Mouse (Mus musculus): Measurements from ENCODE around the gene Snx14. TPM values are rescaled to one million over a fixed set of nuclear protein-coding genes. Genes with fewer than 3 reads are reported as not detected.

Gene Snx14
- polyA plus RNA-seq, 1 experiment: 7.1 TPM

GRCm38 (mm10) chr9:88350317-88350716 lies 88.4 kb downstream of the Snx14 start:
- no peak overlapping the region for H3K27ac ChIP-seq (ENCODE audit: insufficient read depth, low read depth, low read length)
- H3K36me3 ChIP-seq (ENCODE audit: control insufficient read depth, insufficient read depth, low read length): no peaks in the 10 kb centered on the region; the same call in 1 of the 2 replicates
- 62% methylated on average over 1 of the region's 1 CpGs for WGBS
- TF ChIP-seq CTCF (IDR thresholded peaks at IDR 0.05; ENCODE audit: extremely low read depth, insufficient read length, insufficient replicate concordance, low read depth, low read length): no peak
- no peak for TF ChIP-seq POLR2A (IDR thresholded peaks at IDR 0.05; ENCODE audit: low read depth, low read length)
- no peaks in the 10 kb centered on the region for H3K4me1 ChIP-seq (ENCODE audit: control insufficient read depth, insufficient read depth, insufficient read length, low read length)
- H3K27me3 ChIP-seq (ENCODE audit: control insufficient read depth, insufficient read depth, low read length): no peaks in the 10 kb centered on the region
- no peak overlapping the region for H3K4me3 ChIP-seq (ENCODE audit: low read depth, low read length)

GRCm38 (mm10) chr9:88348623-88349022 lies 90.1 kb downstream of the Snx14 start:
- H3K27me3 ChIP-seq (ENCODE audit: control insufficient read depth, insufficient read depth, low read length): no peaks in the 10 kb centered on the region
- 81% methylated on average over 6 of the region's 6 CpGs for WGBS
- TF ChIP-seq POLR2A (IDR thresholded peaks at IDR 0.05; ENCODE audit: low read depth, low read length): no peak
- no peak for TF ChIP-seq CTCF (IDR thresholded peaks at IDR 0.05; ENCODE audit: extremely low read depth, insufficient read length, insufficient replicate concordance, low read depth, low read length)
- no peaks in the 10 kb centered on the region; the same call in 1 of the 2 replicates for H3K36me3 ChIP-seq (ENCODE audit: control insufficient read depth, insufficient read depth, low read length)
- no peak overlapping the region for H3K4me3 ChIP-seq (ENCODE audit: low read depth, low read length)
- H3K4me1 ChIP-seq (ENCODE audit: control insufficient read depth, insufficient read depth, insufficient read length, low read length): no peaks in the 10 kb centered on the region
- H3K27ac ChIP-seq (ENCODE audit: insufficient read depth, low read depth, low read length): no peak overlapping the region

GRCm38 (mm10) chr9:88346857-88347256 lies 91.9 kb downstream of the Snx14 start:
- WGBS: 53% methylated on average over 5 of the region's 5 CpGs
- Histone ChIP-seq H3K4me3 (ENCODE audit: low read depth, low read length) (no peak overlapping the region), H3K36me3 (ENCODE audit: control insufficient read depth, insufficient read depth, low read length) (no peaks in the 10 kb centered on the region), H3K4me1 (ENCODE audit: control insufficient read depth, insufficient read depth, insufficient read length, low read length) (no peaks in the 10 kb centered on the region), H3K27ac (ENCODE audit: insufficient read depth, low read depth, low read length) (no peak overlapping the region), H3K27me3 (ENCODE audit: control insufficient read depth, insufficient read depth, low read length) (no peaks in the 10 kb centered on the region)
- TF ChIP-seq CTCF (IDR thresholded peaks at IDR 0.05; ENCODE audit: extremely low read depth, insufficient read length, insufficient replicate concordance, low read depth, low read length) (no peak), POLR2A (IDR thresholded peaks at IDR 0.05; ENCODE audit: low read depth, low read length) (no peak)

GRCm38 (mm10) chr9:88344424-88344823 lies 94.3 kb downstream of the Snx14 start:
- Histone ChIP-seq H3K4me1 (ENCODE audit: control insufficient read depth, insufficient read depth, insufficient read length, low read length) (no peaks in the 10 kb centered on the region), H3K36me3 (ENCODE audit: control insufficient read depth, insufficient read depth, low read length) (no peaks in the 10 kb centered on the region), H3K27ac (ENCODE audit: insufficient read depth, low read depth, low read length) (no peak overlapping the region), H3K4me3 (ENCODE audit: low read depth, low read length) (no peak overlapping the region), H3K27me3 (ENCODE audit: control insufficient read depth, insufficient read depth, low read length) (no peaks in the 10 kb centered on the region)
- TF ChIP-seq POLR2A (IDR thresholded peaks at IDR 0.05; ENCODE audit: low read depth, low read length) (no peak), CTCF (IDR thresholded peaks at IDR 0.05; ENCODE audit: extremely low read depth, insufficient read length, insufficient replicate concordance, low read depth, low read length) (no peak)
- 63% methylated on average over 2 of the region's 2 CpGs for WGBS

GRCm38 (mm10) chr9:88342701-88343100 lies 96.1 kb downstream of the Snx14 start:
- Histone ChIP-seq H3K4me3 (ENCODE audit: low read depth, low read length) (no peak overlapping the region), H3K36me3 (ENCODE audit: control insufficient read depth, insufficient read depth, low read length) (no peaks in the 10 kb centered on the region), H3K27me3 (ENCODE audit: control insufficient read depth, insufficient read depth, low read length) (no peaks in the 10 kb centered on the region), H3K4me1 (ENCODE audit: control insufficient read depth, insufficient read depth, insufficient read length, low read length) (no peaks in the 10 kb centered on the region), H3K27ac (ENCODE audit: insufficient read depth, low read depth, low read length) (no peak overlapping the region)
- no peak for TF ChIP-seq CTCF (IDR thresholded peaks at IDR 0.05; ENCODE audit: extremely low read depth, insufficient read length, insufficient replicate concordance, low read depth, low read length)
- no peak for TF ChIP-seq POLR2A (IDR thresholded peaks at IDR 0.05; ENCODE audit: low read depth, low read length)
- 53% methylated on average over 3 of the region's 3 CpGs for WGBS

- H3K4me3 ChIP-seq (ENCODE audit: low read depth, low read length): no peak overlapping the region
- no peak overlapping the region for H3K27ac ChIP-seq (ENCODE audit: insufficient read depth, low read depth, low read length)
- H3K4me1 ChIP-seq (ENCODE audit: control insufficient read depth, insufficient read depth, insufficient read length, low read length): no peaks in the 10 kb centered on the region
- TF ChIP-seq CTCF (IDR thresholded peaks at IDR 0.05; ENCODE audit: extremely low read depth, insufficient read length, insufficient replicate concordance, low read depth, low read length) (no peak), POLR2A (IDR thresholded peaks at IDR 0.05; ENCODE audit: low read depth, low read length) (no peak)
- 75% methylated on average over 7 of the region's 7 CpGs for WGBS
- H3K36me3 ChIP-seq (ENCODE audit: control insufficient read depth, insufficient read depth, low read length): no peaks in the 10 kb centered on the region
- no peaks in the 10 kb centered on the region for H3K27me3 ChIP-seq (ENCODE audit: control insufficient read depth, insufficient read depth, low read length)
Observed at GRCm38 (mm10) chr9:88342241-88342640, 96.5 kb downstream of the Snx14 start.

GRCm38 (mm10) chr9:88340819-88341218 lies 97.9 kb downstream of the Snx14 start:
- 83% methylated on average over 3 of the region's 3 CpGs for WGBS
- H3K4me3 ChIP-seq (ENCODE audit: low read depth, low read length): no peak overlapping the region
- TF ChIP-seq CTCF (IDR thresholded peaks at IDR 0.05; ENCODE audit: extremely low read depth, insufficient read length, insufficient replicate concordance, low read depth, low read length) (no peak), POLR2A (IDR thresholded peaks at IDR 0.05; ENCODE audit: low read depth, low read length) (no peak)
- no peaks in the 10 kb centered on the region for H3K4me1 ChIP-seq (ENCODE audit: control insufficient read depth, insufficient read depth, insufficient read length, low read length)
- no peaks in the 10 kb centered on the region for H3K36me3 ChIP-seq (ENCODE audit: control insufficient read depth, insufficient read depth, low read length)
- no peak overlapping the region for H3K27ac ChIP-seq (ENCODE audit: insufficient read depth, low read depth, low read length)
- no peaks in the 10 kb centered on the region for H3K27me3 ChIP-seq (ENCODE audit: control insufficient read depth, insufficient read depth, low read length)

GRCm38 (mm10) chr9:88335839-88336238 lies 102.9 kb downstream of the Snx14 start:
- H3K36me3 ChIP-seq (ENCODE audit: control insufficient read depth, insufficient read depth, low read length): no peaks in the 10 kb centered on the region
- no peak for TF ChIP-seq POLR2A (IDR thresholded peaks at IDR 0.05; ENCODE audit: low read depth, low read length)
- no peak for TF ChIP-seq CTCF (IDR thresholded peaks at IDR 0.05; ENCODE audit: extremely low read depth, insufficient read length, insufficient replicate concordance, low read depth, low read length)
- no peak overlapping the region for H3K4me3 ChIP-seq (ENCODE audit: low read depth, low read length)
- H3K27ac ChIP-seq (ENCODE audit: insufficient read depth, low read depth, low read length): no peak overlapping the region
- H3K4me1 ChIP-seq (ENCODE audit: control insufficient read depth, insufficient read depth, insufficient read length, low read length): no peaks in the 10 kb centered on the region
- 70% methylated on average over 1 of the region's 2 CpGs for WGBS
- no peaks in the 10 kb centered on the region for H3K27me3 ChIP-seq (ENCODE audit: control insufficient read depth, insufficient read depth, low read length)
